Mouse (Mus musculus) limb, embryonic 12.5 days (tissue): ENCODE results near the gene Ak6. TPM values are rescaled to one million over a fixed set of nuclear protein-coding genes. Genes with fewer than 3 reads are reported as not detected.

Experiments used
- ATAC-seq: fragments of 200-750 bp; cut with Nextera tagmentation; 2 replicates; pipeline ENCODE4 v1.8.0; 2017; ENCODE audit warnings: low read depth, moderate TSS enrichment; ENCODE audit not compliant: insufficient number of reproducible peaks, insufficient read depth, low FRiP score, low TSS enrichment
- H3K27ac ChIP-seq: fragments of 300-500 bp; sonication (generic); 2 replicates; pipeline ENCODE4 v1.5.1; 2016; ENCODE audit warnings: mild to moderate bottlenecking, moderate library complexity
- H3K27me3 ChIP-seq: fragments of 300-500 bp; sonication (generic); 2 replicates; pipeline ENCODE4 v1.6.1; 2016; ENCODE audit warnings: mild to moderate bottlenecking, moderate library complexity
- H3K36me3 ChIP-seq: fragments of 300-500 bp; sonication (generic); 2 replicates; pipeline ENCODE4 v1.6.1; 2016; ENCODE audit warnings: mild to moderate bottlenecking, moderate library complexity
- H3K4me1 ChIP-seq: fragments of 300-500 bp; sonication (generic); replicated peaks from 2 replicates; pipeline ENCODE4 v1.6.1; 2016
- H3K4me2 ChIP-seq: fragments of 300-500 bp; sonication (generic); 2 replicates; pipeline ENCODE4 v1.6.1; 2016; ENCODE audit warnings: mild to moderate bottlenecking, moderate library complexity
- H3K4me3 ChIP-seq: fragments of 300-500 bp; sonication (generic); replicated peaks from 2 replicates; pipeline ENCODE4 v1.5.1; 2016; ENCODE audit warnings: mild to moderate bottlenecking
- H3K9ac ChIP-seq: fragments of 300-500 bp; sonication (generic); replicated peaks from 2 replicates; pipeline ENCODE4 v1.6.1; 2016; ENCODE audit warnings: mild to moderate bottlenecking, moderate library complexity
- H3K9me3 ChIP-seq: fragments of 300-500 bp; sonication (generic); 2 replicates; pipeline ENCODE4 v1.6.1; 2016; ENCODE audit warnings: mild to moderate bottlenecking, moderate library complexity
- WGBS: fragments of 180-500 bp; shearing (Covaris S2); methylation state at CpG from one replicate; pipeline ENCODE4 v1.1.7; 2016; 5-methylcytosine and 5-hydroxymethylcytosine counted together
- polyA plus RNA-seq: library from polyadenylated mRNA; unstranded; fragments of >200 nt; fragmentation: Nextera tagmentation; extraction: Ambion mirVana; gene quantifications from 2 replicates; pipeline ENCODE4 v1.2.1, GENCODE M21; 2016

Ak6 gene
- polyA plus RNA-seq, 1 experiment from 2014 or later: 281 TPM

GRCm38 (mm10) chr13:100670181-100670741, 19.5 kb downstream of the Ak6 start:
- H3K4me2 ChIP-seq: peak overlapping the region; percentile 82
- no peak overlapping the region for H3K27ac ChIP-seq
- peaks cover 5% of the 10 kb centered on the region; the same call in 1 of the 2 replicates for H3K4me1 ChIP-seq
- H3K9me3 ChIP-seq: no peaks in the 10 kb centered on the region
- H3K4me3 ChIP-seq: peak overlapping the region; percentile 62
- no peaks in the 10 kb centered on the region for H3K27me3 ChIP-seq
- no peak for ATAC-seq
- H3K9ac ChIP-seq: peak overlapping the region; percentile 76; the same call in 1 of the 2 replicates
- 60% methylated on average over 9 of the region's 9 CpGs for WGBS
- peaks cover 17% of the 10 kb centered on the region for H3K36me3 ChIP-seq

- no peak overlapping the region for H3K9ac ChIP-seq
- no peak for ATAC-seq
- H3K27ac ChIP-seq: no peak overlapping the region
- no peaks in the 10 kb centered on the region for H3K4me1 ChIP-seq
- H3K9me3 ChIP-seq: no peaks in the 10 kb centered on the region
- no peaks in the 10 kb centered on the region for H3K36me3 ChIP-seq
- H3K4me3 ChIP-seq: no peak overlapping the region
- WGBS: 83% methylated on average over 15 of the region's 15 CpGs
- H3K4me2 ChIP-seq: no peak overlapping the region
- no peaks in the 10 kb centered on the region for H3K27me3 ChIP-seq
Measured at GRCm38 (mm10) chr13:100675936-100676635, 25.3 kb downstream of the Ak6 start.

GRCm38 (mm10) chr13:100681615-100682014, 30.8 kb downstream of the Ak6 start:
- Histone ChIP-seq H3K36me3 (no peaks in the 10 kb centered on the region), H3K27me3 (no peaks in the 10 kb centered on the region), H3K4me3 (no peak overlapping the region), H3K9ac (no peak overlapping the region), H3K4me1 (no peaks in the 10 kb centered on the region), H3K4me2 (no peak overlapping the region), H3K27ac (no peak overlapping the region), H3K9me3 (no peaks in the 10 kb centered on the region)
- WGBS: 88% methylated on average over 8 of the region's 8 CpGs
- ATAC-seq: no peak

- no peak overlapping the region for H3K4me3 ChIP-seq
- WGBS: 86% methylated on average over 2 of the region's 2 CpGs
- H3K27ac ChIP-seq: no peak overlapping the region
- no peak for ATAC-seq
- no peaks in the 10 kb centered on the region for H3K36me3 ChIP-seq
- no peaks in the 10 kb centered on the region for H3K27me3 ChIP-seq
- no peaks in the 10 kb centered on the region for H3K4me1 ChIP-seq
- H3K9ac ChIP-seq: no peak overlapping the region
- H3K9me3 ChIP-seq: no peaks in the 10 kb centered on the region
- no peak overlapping the region for H3K4me2 ChIP-seq
Measured at GRCm38 (mm10) chr13:100682837-100683236, 32.1 kb downstream of the Ak6 start.

GRCm38 (mm10) chr13:100684355-100684754, 33.6 kb downstream of the Ak6 start:
- ATAC-seq: no peak
- WGBS: 74% methylated on average over 2 of the region's 2 CpGs

GRCm38 (mm10) chr13:100687513-100687912, 36.7 kb downstream of the Ak6 start:
- 68% methylated on average over 7 of the region's 7 CpGs for WGBS

More at GRCm38 (mm10) chr13:100684355-100684754, 33.6 kb downstream of the Ak6 start:
- no peak overlapping the region for H3K4me3 ChIP-seq
- no peaks in the 10 kb centered on the region for H3K27me3 ChIP-seq
- H3K36me3 ChIP-seq: no peaks in the 10 kb centered on the region
- no peak overlapping the region for H3K27ac ChIP-seq
- no peaks in the 10 kb centered on the region for H3K9me3 ChIP-seq
- no peak overlapping the region for H3K4me2 ChIP-seq
- H3K4me1 ChIP-seq: no peaks in the 10 kb centered on the region
- H3K9ac ChIP-seq: no peak overlapping the region

GRCm38 (mm10) chr13:100697541-100697940, 46.8 kb downstream of the Ak6 start:
- Histone ChIP-seq H3K27me3 (no peaks in the 10 kb centered on the region), H3K9me3 (no peaks in the 10 kb centered on the region), H3K4me3 (no peak overlapping the region), H3K9ac (no peak overlapping the region), H3K4me2 (no peak overlapping the region), H3K4me1 (no peaks in the 10 kb centered on the region), H3K36me3 (peaks cover 69% of the 10 kb centered on the region), H3K27ac (no peak overlapping the region)
- no peak for ATAC-seq
- WGBS: 97% methylated on average over 3 of the region's 3 CpGs

More at GRCm38 (mm10) chr13:100687513-100687912, 36.7 kb downstream of the Ak6 start:
- Histone ChIP-seq H3K4me2 (no peak overlapping the region), H3K27ac (no peak overlapping the region), H3K9me3 (no peaks in the 10 kb centered on the region), H3K4me1 (no peaks in the 10 kb centered on the region), H3K9ac (no peak overlapping the region), H3K4me3 (no peak overlapping the region), H3K27me3 (no peaks in the 10 kb centered on the region), H3K36me3 (no peaks in the 10 kb centered on the region)
- ATAC-seq: no peak

- Histone ChIP-seq H3K9me3 (no peaks in the 10 kb centered on the region), H3K27ac (no peak overlapping the region), H3K4me2 (no peak overlapping the region), H3K27me3 (no peaks in the 10 kb centered on the region), H3K36me3 (peaks cover 82% of the 10 kb centered on the region), H3K4me3 (no peak overlapping the region), H3K9ac (no peak overlapping the region), H3K4me1 (no peaks in the 10 kb centered on the region)
- ATAC-seq: no peak
- 90% methylated on average over 10 of the region's 10 CpGs for WGBS
Measured at GRCm38 (mm10) chr13:100698866-100699265, 48.1 kb downstream of the Ak6 start.

- Histone ChIP-seq H3K9ac (no peak overlapping the region), H3K4me3 (no peak overlapping the region), H3K9me3 (no peaks in the 10 kb centered on the region), H3K36me3 (peaks cover 96% of the 10 kb centered on the region), H3K4me2 (no peak overlapping the region), H3K4me1 (no peaks in the 10 kb centered on the region), H3K27me3 (no peaks in the 10 kb centered on the region), H3K27ac (no peak overlapping the region)
- 89% methylated on average over 2 of the region's 2 CpGs for WGBS
- ATAC-seq: no peak
Measured at GRCm38 (mm10) chr13:100703468-100703867, 52.7 kb downstream of the Ak6 start.

- Histone ChIP-seq H3K36me3 (peaks cover 96% of the 10 kb centered on the region), H3K27ac (no peak overlapping the region), H3K4me1 (no peaks in the 10 kb centered on the region), H3K9me3 (no peaks in the 10 kb centered on the region), H3K4me2 (no peak overlapping the region), H3K4me3 (no peak overlapping the region), H3K27me3 (no peaks in the 10 kb centered on the region), H3K9ac (no peak overlapping the region)
- WGBS: 96% methylated on average over 7 of the region's 7 CpGs
- no peak for ATAC-seq
Measured at GRCm38 (mm10) chr13:100706206-100706605, 55.4 kb downstream of the Ak6 start.

- no peak overlapping the region for H3K9ac ChIP-seq
- H3K4me1 ChIP-seq: no peaks in the 10 kb centered on the region
- H3K36me3 ChIP-seq: peaks cover 87% of the 10 kb centered on the region
- no peaks in the 10 kb centered on the region for H3K27me3 ChIP-seq
- H3K4me2 ChIP-seq: no peak overlapping the region
- no peak overlapping the region for H3K27ac ChIP-seq
- 92% methylated on average over 6 of the region's 6 CpGs for WGBS
- no peak overlapping the region for H3K4me3 ChIP-seq
- no peak for ATAC-seq
- no peaks in the 10 kb centered on the region for H3K9me3 ChIP-seq
Measured at GRCm38 (mm10) chr13:100715467-100715866, 64.7 kb downstream of the Ak6 start.
